Mouse (Mus musculus) heart, embryonic 14.5 days (tissue): ENCODE measurements around the gene Atp8a1. TPM values are rescaled to one million over a fixed set of nuclear protein-coding genes. Genes with fewer than 3 reads are reported as not detected.

Experiments
- ATAC-seq: fragments of 200-750 bp; cut with Nextera tagmentation; 2 replicates; pipeline ENCODE4 v1.8.0; 2017; ENCODE audit warnings: low read depth, moderate TSS enrichment; ENCODE audit not compliant: insufficient number of reproducible peaks, insufficient read depth, low FRiP score
- H3K27ac ChIP-seq, 2 experiments: fragments of 200-500 bp in 1 of 2; fragments of 300-500 bp in 1 of 2; sonication (generic) in 1 of 2; replicated peaks in 1 of 2; 2 replicates each; pipeline ENCODE4 v1.5.1; 2012 to 2014; ENCODE audit warnings: low read depth in 2 of 2, low read length in 2 of 2, control low read depth in 1 of 2, mild to moderate bottlenecking in 1 of 2, mixed read lengths in 1 of 2; ENCODE audit not compliant: control insufficient read depth in 1 of 2, insufficient read depth in 1 of 2
- H3K27me3 ChIP-seq: fragments of 300-500 bp; sonication (generic); 2 replicates; pipeline ENCODE4 v1.6.1; 2014; ENCODE audit warnings: mild to moderate bottlenecking, low read length, control low read depth; ENCODE audit not compliant: control insufficient read depth, insufficient read depth
- H3K36me3 ChIP-seq: fragments of 300-500 bp; sonication (generic); 2 replicates; pipeline ENCODE4 v1.6.1; 2014; ENCODE audit warnings: mild to moderate bottlenecking, control low read depth, low read length, mixed read lengths; ENCODE audit not compliant: control insufficient read depth, insufficient read depth
- H3K4me1 ChIP-seq, 2 experiments: fragments of 200-500 bp in 1 of 2; fragments of 300-500 bp in 1 of 2; sonication (generic) in 1 of 2; 2 replicates each; pipeline ENCODE4 v1.6.1; 2012 to 2014; ENCODE audit warnings: low read length in 2 of 2, control low read depth in 1 of 2, mixed read lengths in 1 of 2; ENCODE audit not compliant: control insufficient read depth in 2 of 2, insufficient read depth in 2 of 2
- H3K4me2 ChIP-seq: fragments of 300-500 bp; sonication (generic); 2 replicates; pipeline ENCODE4 v1.6.1; 2014; ENCODE audit warnings: mild to moderate bottlenecking, low read length
- H3K4me3 ChIP-seq, 2 experiments: fragments of 200-500 bp in 1 of 2; fragments of 300-500 bp in 1 of 2; sonication (generic) in 1 of 2; 2 replicates each; pipeline ENCODE4 v1.5.1; 2012 to 2014; ENCODE audit warnings: low read length in 2 of 2, mild to moderate bottlenecking in 2 of 2, control low read depth in 1 of 2, low read depth in 1 of 2, moderate library complexity in 1 of 2; ENCODE audit not compliant: control insufficient read depth in 1 of 2, insufficient read depth in 1 of 2
- H3K9ac ChIP-seq: fragments of 300-500 bp; sonication (generic); 2 replicates; pipeline ENCODE4 v1.6.1; 2014; ENCODE audit warnings: mild to moderate bottlenecking, low read length
- H3K9me3 ChIP-seq: fragments of 300-500 bp; sonication (generic); 2 replicates; pipeline ENCODE4 v1.6.1; 2016; ENCODE audit warnings: low read length, control low read depth; ENCODE audit not compliant: control insufficient read depth
- WGBS: fragments of 180-500 bp; shearing (Covaris S2); extraction: QIAGEN DNeasy Blood & Tissue Kit; methylation state at CpG from one replicate; pipeline ENCODE4 v1.1.7; 2014; 5-methylcytosine and 5-hydroxymethylcytosine counted together
- polyA plus RNA-seq: library from polyadenylated mRNA; unstranded; fragments of >200 nt; fragmentation: Nextera tagmentation; extraction: Ambion mirVana; gene quantifications from 2 replicates; pipeline ENCODE4 v1.2.1, GENCODE M21; 2014

Atp8a1 gene
- polyA plus RNA-seq, 1 experiment from 2014 or later: 8.9 TPM

DNA sequence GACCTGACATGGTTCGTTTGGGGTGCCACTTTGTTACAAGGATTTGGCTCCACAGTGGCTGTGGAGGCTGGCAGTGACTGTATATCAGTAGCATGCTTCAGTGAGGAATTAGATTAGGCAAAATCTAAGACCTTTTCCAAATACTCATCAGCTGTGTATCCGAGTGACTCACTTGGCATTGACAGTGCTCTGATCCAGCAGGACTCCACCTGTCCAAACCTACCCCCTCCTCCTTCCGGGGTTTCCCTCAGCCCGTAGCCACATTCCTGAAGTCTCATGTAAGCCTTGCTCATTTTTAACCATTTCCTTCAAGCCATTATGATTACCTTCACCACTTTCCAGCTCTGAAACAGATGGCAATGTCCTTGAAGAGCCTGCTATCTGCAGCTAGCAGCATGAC, 3.2 kb downstream of the Atp8a1 start:
- no peak overlapping the region for H3K4me3 ChIP-seq
- no peak overlapping the region for H3K9ac ChIP-seq
- H3K4me2 ChIP-seq: no peak overlapping the region
- no peak for ATAC-seq
- peaks cover 5 to 16% of the 10 kb centered on the region in 2 experiments; a peak in 3 of 4 replicates for H3K4me1 ChIP-seq
- H3K27me3 ChIP-seq: no peaks in the 10 kb centered on the region
- no peaks in the 10 kb centered on the region for H3K9me3 ChIP-seq
- H3K27ac ChIP-seq: no peak overlapping the region
- H3K36me3 ChIP-seq: no peaks in the 10 kb centered on the region
- WGBS: 58% methylated on average over 4 of the region's 4 CpGs

GRCm38 (mm10) chr5:67842306-67842705, 4.9 kb downstream of the Atp8a1 start:
- no peak for ATAC-seq
- Histone ChIP-seq H3K4me1 (peaks cover 5 to 16% of the 10 kb centered on the region in 2 experiments; a peak in 3 of 4 replicates), H3K27me3 (no peaks in the 10 kb centered on the region), H3K27ac (no peak overlapping the region), H3K9me3 (no peaks in the 10 kb centered on the region), H3K4me3 (no peak overlapping the region), H3K36me3 (no peaks in the 10 kb centered on the region), H3K9ac (no peak overlapping the region), H3K4me2 (no peak overlapping the region)
- WGBS: 58% methylated on average over 6 of the region's 6 CpGs

DNA sequence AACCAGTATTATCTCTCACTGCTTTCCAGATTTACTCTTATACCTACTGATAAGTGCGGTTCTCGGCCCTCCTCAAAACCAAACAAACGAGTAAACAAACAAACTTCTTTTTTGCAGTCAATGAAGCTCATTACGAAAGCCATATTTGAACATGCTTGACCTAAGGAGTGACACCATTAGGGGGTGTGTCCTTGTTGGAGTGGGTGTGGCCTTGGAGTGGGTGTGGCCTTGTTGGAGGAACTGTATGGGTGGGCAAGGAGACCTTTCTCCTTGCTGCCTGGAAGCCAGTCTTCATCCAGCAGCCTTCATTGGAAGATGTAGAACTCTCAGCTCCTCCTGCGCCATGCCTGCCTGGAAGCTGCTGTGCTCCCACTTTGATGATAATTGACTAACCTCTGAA, 13.4 kb downstream of the Atp8a1 start:
- Histone ChIP-seq H3K36me3 (no peaks in the 10 kb centered on the region), H3K4me2 (no peak overlapping the region), H3K27me3 (no peaks in the 10 kb centered on the region), H3K4me1 (no peaks in the 10 kb centered on the region), H3K9ac (no peak overlapping the region), H3K4me3 (no peak overlapping the region), H3K9me3 (no peaks in the 10 kb centered on the region), H3K27ac (no peak overlapping the region)
- ATAC-seq: no peak
- 89% methylated on average over 5 of the region's 5 CpGs for WGBS

GRCm38 (mm10) chr5:67831293-67832147, 15.7 kb downstream of the Atp8a1 start:
- Histone ChIP-seq H3K9ac (no peak overlapping the region), H3K27ac (no peak overlapping the region), H3K27me3 (no peaks in the 10 kb centered on the region), H3K4me3 (no peak overlapping the region), H3K4me2 (no peak overlapping the region), H3K9me3 (no peaks in the 10 kb centered on the region), H3K36me3 (no peaks in the 10 kb centered on the region), H3K4me1 (no peaks in the 10 kb centered on the region)
- ATAC-seq: no peak
- 67% methylated on average over 10 of the region's 10 CpGs for WGBS

DNA sequence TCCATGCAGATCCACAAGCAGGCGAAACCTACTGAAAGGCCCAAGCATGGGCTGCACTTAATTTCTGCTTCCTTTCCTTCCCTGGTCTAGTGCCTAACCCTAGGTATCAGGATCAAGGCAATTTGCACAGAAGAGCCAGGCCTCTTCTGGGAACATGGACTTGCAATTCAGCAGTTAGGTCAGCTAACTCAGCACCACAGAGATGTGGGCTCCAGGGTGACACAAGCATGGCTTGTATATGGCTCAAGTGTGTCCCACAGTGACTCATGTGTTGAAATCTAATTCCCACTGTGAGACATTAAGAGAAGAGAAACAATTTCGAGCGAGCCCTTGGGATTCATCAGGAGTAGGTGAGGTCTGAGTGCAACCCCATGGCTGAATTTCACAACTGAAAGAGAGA, 18.9 kb downstream of the Atp8a1 start:
- H3K36me3 ChIP-seq: no peaks in the 10 kb centered on the region
- H3K27ac ChIP-seq: no peak overlapping the region
- no peak for ATAC-seq
- no peaks in the 10 kb centered on the region for H3K9me3 ChIP-seq
- no peaks in the 10 kb centered on the region for H3K4me1 ChIP-seq
- WGBS: 83% methylated on average over 3 of the region's 3 CpGs
- H3K27me3 ChIP-seq: no peaks in the 10 kb centered on the region
- no peak overlapping the region for H3K4me3 ChIP-seq
- H3K9ac ChIP-seq: no peak overlapping the region
- no peak overlapping the region for H3K4me2 ChIP-seq

- H3K9ac ChIP-seq: no peak overlapping the region
- H3K4me1 ChIP-seq: peaks cover 0 to 3% of the 10 kb centered on the region in 2 experiments; a peak in 2 of 4 replicates
- WGBS: 76% methylated on average over 3 of the region's 3 CpGs
- no peak for ATAC-seq
- no peaks in the 10 kb centered on the region for H3K36me3 ChIP-seq
- no peak overlapping the region for H3K4me3 ChIP-seq
- H3K27me3 ChIP-seq: no peaks in the 10 kb centered on the region
- H3K9me3 ChIP-seq: no peaks in the 10 kb centered on the region
- no peak overlapping the region for H3K27ac ChIP-seq
- no peak overlapping the region for H3K4me2 ChIP-seq
Measured at GRCm38 (mm10) chr5:67826935-67827334, 20.3 kb downstream of the Atp8a1 start.

DNA sequence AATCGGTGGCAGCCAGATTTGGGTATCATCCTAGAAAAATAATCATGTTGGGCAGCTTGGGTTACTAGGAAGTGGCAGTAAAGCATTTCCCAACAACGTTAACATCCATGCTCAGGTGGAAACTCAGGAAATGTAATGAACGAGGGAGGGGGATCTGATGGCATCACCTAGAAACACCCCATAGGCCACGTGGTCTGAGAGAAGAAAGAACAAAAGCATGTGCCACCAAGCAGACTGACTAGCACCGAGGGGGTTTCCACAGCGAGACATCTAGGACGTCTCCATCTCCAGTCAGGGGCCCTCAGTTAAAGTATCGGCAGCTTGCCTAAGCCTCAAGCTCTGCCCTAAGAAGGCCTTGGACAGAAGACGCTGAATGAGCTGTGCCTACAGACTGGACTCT, 21.0 kb downstream of the Atp8a1 start:
- Histone ChIP-seq H3K27me3 (no peaks in the 10 kb centered on the region), H3K4me2 (no peak overlapping the region), H3K4me1 (peaks cover 0 to 5% of the 10 kb centered on the region in 2 experiments; a peak in 2 of 4 replicates), H3K9ac (no peak overlapping the region), H3K9me3 (no peaks in the 10 kb centered on the region), H3K36me3 (no peaks in the 10 kb centered on the region), H3K27ac (no peak overlapping the region), H3K4me3 (no peak overlapping the region)
- ATAC-seq: no peak
- 82% methylated on average over 9 of the region's 9 CpGs for WGBS

GRCm38 (mm10) chr5:67824600-67824999, 22.6 kb downstream of the Atp8a1 start:
- WGBS: 83% methylated on average over 2 of the region's 2 CpGs
- Histone ChIP-seq H3K4me1 (peaks cover 0 to 5% of the 10 kb centered on the region in 2 experiments; a peak in 2 of 4 replicates), H3K9ac (no peak overlapping the region), H3K36me3 (no peaks in the 10 kb centered on the region), H3K27me3 (no peaks in the 10 kb centered on the region), H3K27ac (no peak overlapping the region), H3K9me3 (no peaks in the 10 kb centered on the region), H3K4me2 (no peak overlapping the region), H3K4me3 (no peak overlapping the region)
- no peak for ATAC-seq
